Mouse (Mus musculus): ENCODE data around the gene Stoml1. TPM values are rescaled to one million over a fixed set of nuclear protein-coding genes. Genes with fewer than 3 reads are reported as not detected.

The Stoml1 gene
- polyA plus RNA-seq (2016; fragmentation: Nextera tagmentation; extraction: Ambion mirVana) = 64.1 and 65.2 TPM in 2 replicates

DNA sequence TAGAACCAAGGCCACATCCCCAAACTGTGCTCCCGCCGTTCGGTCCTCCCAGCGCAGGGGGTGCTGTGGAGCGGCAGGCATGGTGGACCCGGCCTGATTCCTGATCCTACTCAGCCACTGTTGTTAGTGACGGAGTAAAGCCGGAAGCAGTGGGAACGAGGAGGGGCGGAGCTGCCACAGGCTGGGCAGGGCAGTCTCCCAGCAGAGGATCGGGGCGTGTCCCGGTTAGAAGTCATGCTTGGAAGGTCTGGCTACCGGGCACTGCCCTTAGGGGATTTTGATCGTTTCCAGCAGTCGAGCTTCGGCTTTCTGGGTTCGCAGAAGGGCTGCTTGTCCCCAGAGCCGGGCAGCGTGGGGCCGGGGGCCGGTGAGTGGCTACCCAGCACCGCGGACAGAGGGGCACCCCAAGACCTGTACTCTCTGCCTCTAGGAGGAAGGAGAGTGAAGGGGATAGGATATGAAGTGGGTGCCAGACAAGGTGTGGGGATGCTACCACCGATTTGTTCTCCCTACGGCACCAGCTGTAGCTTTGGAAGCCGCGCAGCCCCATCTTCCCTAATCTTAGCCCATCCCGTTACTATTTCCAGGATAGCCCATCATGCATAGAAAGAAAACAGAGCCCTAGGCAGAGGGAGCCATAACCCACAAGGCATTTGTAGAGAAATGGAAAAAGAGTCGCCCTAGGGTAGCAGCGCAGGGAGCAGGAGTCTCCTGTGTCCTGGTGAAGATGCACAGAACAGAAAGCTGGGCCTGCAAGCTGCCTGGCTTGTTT lies at the start of gene Stoml1:
Gene Stoml1 (plus strand): TSS at position 132 of the 772 bp plus-strand sequence.
- H3K27me3 ChIP-seq = no peaks in the 10 kb centered on the region
- peak within 1 kb of the TSS; percentile 85 for H3K4me2 ChIP-seq (replicated peaks)
- peak within 1 kb of the TSS; percentile 69 for H3K4me3 ChIP-seq
- no peaks in the 10 kb centered on the region for H3K9me3 ChIP-seq
- peak; percentile 94 for ATAC-seq (ENCODE audit: low FRiP score, low read depth)
- H3K9ac ChIP-seq (replicated peaks) = peak within 1 kb of the TSS; percentile 69
- H3K4me1 ChIP-seq = peaks cover 32% of the 10 kb centered on the region
- under 1% methylated on average over 31 of the region's 31 CpGs for WGBS
- H3K27ac ChIP-seq (replicated peaks) = peak within 1 kb of the TSS; percentile 54
- peaks cover 26% of the 10 kb centered on the region for H3K36me3 ChIP-seq

DNA sequence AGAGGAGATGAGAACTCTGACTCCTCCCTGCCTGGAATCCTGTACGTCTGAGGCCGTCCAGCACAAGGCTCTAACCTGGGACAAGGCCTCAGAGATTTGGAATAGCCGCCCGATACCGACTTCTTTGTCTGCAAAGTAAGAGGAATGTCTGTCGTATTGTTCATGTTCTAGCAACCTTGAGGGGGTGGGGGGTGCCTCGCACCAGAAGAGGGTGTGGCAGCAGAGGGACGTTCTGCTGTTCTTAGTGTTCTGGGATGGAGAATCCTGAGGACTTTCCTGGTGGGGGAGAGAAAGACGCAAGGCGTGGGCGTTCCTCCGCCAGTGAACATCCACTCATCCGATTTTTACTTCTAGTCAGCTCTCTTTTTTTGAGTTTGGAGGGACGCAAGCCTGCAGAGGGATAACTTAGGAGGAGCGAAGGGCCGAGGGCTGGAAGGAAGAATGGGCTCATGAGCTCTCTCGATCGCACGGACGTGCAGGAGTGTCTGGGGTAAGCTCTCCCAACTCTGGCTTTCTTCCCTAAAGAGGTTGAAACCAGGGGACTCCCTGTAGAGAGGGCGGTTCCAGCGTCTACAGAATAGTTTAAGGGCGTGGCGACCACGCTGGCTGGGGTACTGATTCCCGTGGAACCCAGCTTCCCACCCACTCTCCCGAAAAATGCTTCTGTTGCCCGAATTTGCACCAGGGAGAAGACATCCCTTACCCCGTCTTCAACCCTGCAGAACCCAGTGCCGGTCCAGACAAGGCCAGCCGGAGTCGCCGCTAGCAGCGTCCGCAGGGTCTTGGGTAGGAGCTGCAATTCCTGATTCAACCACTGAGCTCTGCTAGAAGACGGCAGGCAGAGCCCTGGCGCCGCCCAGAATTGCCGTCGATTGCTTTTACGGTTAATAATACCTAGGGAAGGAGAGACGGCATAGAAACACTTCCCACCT lies 49.2 kb upstream of the Stoml1 start, which contains the start of the genes Islr and Islr2:
Gene Islr (minus strand): TSS at position 791 of the 932 bp plus-strand sequence.
Gene Islr2 (minus strand): TSS at position 804 of the 932 bp plus-strand sequence.
- Histone ChIP-seq H3K9ac (replicated peaks) (peak within 1 kb of the TSS; percentile 54), H3K9me3 (no peaks in the 10 kb centered on the region), H3K4me3 (peak within 1 kb of the TSS; percentile 42), H3K36me3 (no peaks in the 10 kb centered on the region), H3K4me1 (peaks cover 57% of the 10 kb centered on the region), H3K27me3 (peaks cover 77% of the 10 kb centered on the region), H3K4me2 (replicated peaks) (peak within 1 kb of the TSS; percentile 52), H3K27ac (replicated peaks) (peak within 1 kb of the TSS; percentile 88)
- under 1% methylated on average over 42 of the region's 42 CpGs for WGBS
- peak; percentile 72 for ATAC-seq (ENCODE audit: low FRiP score, low read depth)

DNA sequence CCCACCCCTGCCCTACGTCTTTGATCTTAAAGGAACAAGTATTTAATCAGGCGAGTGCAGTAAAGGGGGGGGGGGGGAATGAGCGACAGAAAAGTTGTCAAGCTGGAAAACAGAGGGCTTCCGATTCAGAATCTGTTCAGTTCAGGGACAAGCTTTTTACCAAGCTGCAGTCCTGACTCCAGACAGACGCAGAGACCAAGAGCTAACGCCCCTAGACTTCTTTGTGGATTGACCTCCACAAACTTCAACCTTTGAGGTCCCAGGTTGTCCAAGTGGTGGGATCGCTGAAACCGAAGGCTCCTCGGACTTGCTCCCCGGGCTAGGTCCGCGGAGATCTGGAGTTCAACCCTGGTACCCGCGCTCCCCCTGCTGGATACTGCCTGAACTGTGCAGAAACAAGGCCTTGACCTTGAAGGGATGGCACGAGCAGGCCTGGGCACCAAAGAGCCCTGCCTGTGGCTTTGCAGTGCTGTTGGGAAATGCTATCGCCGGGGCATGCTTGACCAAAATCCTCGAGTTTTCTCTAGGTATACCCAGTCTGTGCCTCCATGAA lies 48.4 kb upstream of the Stoml1 start:
- peak; percentile 72; the same call in 1 of the 2 replicates for ATAC-seq (ENCODE audit: low FRiP score, low read depth)
- Histone ChIP-seq H3K36me3 (no peaks in the 10 kb centered on the region), H3K4me2 (replicated peaks) (peak overlapping the region; percentile 52), H3K27me3 (peaks cover 70% of the 10 kb centered on the region), H3K9ac (replicated peaks) (peak overlapping the region; percentile 34; the same call in 1 of the 2 replicates), H3K4me1 (peaks cover 50% of the 10 kb centered on the region), H3K9me3 (no peaks in the 10 kb centered on the region), H3K27ac (replicated peaks) (peak overlapping the region; percentile 88), H3K4me3 (peak overlapping the region; percentile 42)
- WGBS = 4% methylated on average over 18 of the region's 18 CpGs

DNA sequence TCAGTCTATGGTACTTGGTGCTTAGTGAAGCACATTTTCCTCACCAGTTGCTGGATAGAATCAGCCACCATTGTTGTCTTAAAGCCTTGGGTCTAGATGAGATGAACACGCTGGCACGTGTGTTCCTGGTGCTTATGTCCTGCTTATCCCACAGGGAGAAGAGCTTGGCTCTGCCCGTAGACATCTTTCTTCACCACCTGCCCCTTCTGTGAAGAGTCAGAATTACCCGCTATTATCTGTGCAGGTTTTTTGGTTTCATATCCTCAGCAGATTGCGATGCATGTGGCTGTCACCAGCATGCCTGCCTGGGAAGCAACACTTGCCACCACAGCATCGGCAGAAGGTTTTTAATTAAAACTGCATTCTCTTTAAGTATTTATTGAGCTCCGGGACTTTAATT lies 47.0 kb upstream of the Stoml1 start:
- H3K4me1 ChIP-seq = peaks cover 43% of the 10 kb centered on the region
- no peaks in the 10 kb centered on the region for H3K9me3 ChIP-seq
- no peak overlapping the region for H3K9ac ChIP-seq (replicated peaks)
- no peak for ATAC-seq (ENCODE audit: low FRiP score, low read depth)
- H3K27ac ChIP-seq (replicated peaks) = no peak overlapping the region
- H3K4me3 ChIP-seq = no peak overlapping the region
- no peaks in the 10 kb centered on the region for H3K36me3 ChIP-seq
- peaks cover 58% of the 10 kb centered on the region for H3K27me3 ChIP-seq
- 77% methylated on average over 7 of the region's 7 CpGs for WGBS
- H3K4me2 ChIP-seq (replicated peaks) = peak overlapping the region; percentile 52

DNA sequence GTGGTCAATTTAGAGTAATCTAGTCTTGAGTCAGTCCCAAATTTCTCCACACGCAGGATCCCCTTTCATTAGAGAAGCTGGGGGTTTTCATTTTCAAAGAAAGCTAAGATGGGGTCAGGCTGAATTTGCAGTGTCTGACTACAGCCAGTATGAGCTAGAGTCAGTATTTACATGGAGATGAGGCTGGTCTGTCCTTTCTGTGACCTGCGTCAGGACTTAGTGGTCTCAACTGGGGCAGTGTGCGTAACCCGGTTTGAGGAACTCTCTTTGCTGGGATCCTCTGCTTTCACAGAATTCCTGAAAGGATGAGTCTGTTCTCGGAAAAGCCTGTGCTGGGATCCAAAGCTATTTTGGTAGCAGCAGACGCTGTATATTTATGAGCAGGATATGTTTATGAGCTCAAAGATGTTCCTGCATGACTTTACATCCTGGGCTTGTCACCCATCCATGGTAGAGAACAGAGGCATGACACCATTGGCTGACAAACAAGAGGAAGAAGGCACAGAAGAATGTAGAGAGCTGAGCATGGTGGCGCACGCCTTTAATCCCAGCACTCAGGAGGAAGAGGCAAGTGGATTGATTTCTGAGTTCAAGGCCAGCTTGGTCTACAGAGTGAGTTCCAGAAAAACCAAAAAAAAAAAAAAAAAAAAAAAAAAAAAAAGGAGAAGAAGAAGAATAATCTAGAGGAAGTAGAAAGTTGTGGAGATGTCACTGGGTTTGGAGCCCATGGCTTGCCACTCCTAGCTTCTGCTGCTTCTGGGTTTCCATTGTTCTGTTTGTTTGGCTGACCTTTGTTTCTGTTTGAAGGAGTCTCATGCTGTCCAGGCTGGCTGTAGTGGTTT lies 43.3 kb upstream of the Stoml1 start:
- ATAC-seq (ENCODE audit: low FRiP score, low read depth) = no peak
- peaks cover 16% of the 10 kb centered on the region for H3K4me1 ChIP-seq
- H3K9me3 ChIP-seq = no peaks in the 10 kb centered on the region
- no peaks in the 10 kb centered on the region for H3K36me3 ChIP-seq
- peaks cover 30% of the 10 kb centered on the region for H3K27me3 ChIP-seq
- no peak overlapping the region for H3K9ac ChIP-seq (replicated peaks)
- H3K4me2 ChIP-seq (replicated peaks) = no peak overlapping the region
- H3K27ac ChIP-seq (replicated peaks) = no peak overlapping the region
- H3K4me3 ChIP-seq = no peak overlapping the region
- 76% methylated on average over 8 of the region's 8 CpGs for WGBS

DNA sequence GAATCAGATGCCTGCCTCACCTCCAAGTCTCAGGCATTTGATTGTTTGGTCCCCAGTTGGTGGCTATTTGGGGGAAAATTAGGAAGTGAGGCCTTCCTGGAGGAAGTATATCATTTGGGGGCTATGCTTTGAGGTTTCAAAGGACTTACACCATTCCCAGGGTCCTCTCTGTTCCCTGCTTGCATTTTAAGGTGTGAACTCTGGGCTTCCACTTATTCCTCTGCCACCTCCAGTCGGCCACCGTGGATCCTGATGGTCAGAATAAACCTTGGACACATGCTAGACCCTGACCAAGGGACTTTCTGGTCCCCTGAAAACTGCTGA lies 42.7 kb upstream of the Stoml1 start:
- H3K27me3 ChIP-seq = peaks cover 24% of the 10 kb centered on the region
- H3K4me3 ChIP-seq = no peak overlapping the region
- H3K4me1 ChIP-seq = peaks cover 14% of the 10 kb centered on the region
- H3K9me3 ChIP-seq = no peaks in the 10 kb centered on the region
- no peak overlapping the region for H3K27ac ChIP-seq (replicated peaks)
- no peak for ATAC-seq (ENCODE audit: low FRiP score, low read depth)
- H3K4me2 ChIP-seq (replicated peaks) = no peak overlapping the region
- 93% methylated on average over 2 of the region's 2 CpGs for WGBS
- H3K36me3 ChIP-seq = no peaks in the 10 kb centered on the region
- no peak overlapping the region for H3K9ac ChIP-seq (replicated peaks)

DNA sequence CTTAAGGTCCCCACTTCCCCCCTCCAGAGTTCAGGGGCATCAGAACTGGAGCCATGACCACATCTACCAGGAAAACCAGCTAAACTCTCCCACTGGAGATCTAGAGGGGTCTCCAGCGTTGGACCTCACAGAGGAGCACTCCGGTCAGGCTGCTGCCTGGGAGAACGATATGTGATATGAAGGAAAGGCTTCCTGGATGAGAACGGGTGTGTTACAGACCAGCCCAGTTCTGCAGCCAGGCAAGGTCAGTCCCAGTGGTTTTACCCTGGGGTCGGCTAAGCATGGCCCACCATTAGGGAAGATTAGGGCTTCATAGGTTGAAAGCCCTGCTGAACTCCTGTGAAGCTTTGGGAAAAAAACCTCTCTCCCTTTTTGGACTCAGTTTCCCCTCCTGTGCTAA lies 39.6 kb upstream of the Stoml1 start:
- no peaks in the 10 kb centered on the region for H3K9me3 ChIP-seq
- 82% methylated on average over 5 of the region's 5 CpGs for WGBS

DNA sequence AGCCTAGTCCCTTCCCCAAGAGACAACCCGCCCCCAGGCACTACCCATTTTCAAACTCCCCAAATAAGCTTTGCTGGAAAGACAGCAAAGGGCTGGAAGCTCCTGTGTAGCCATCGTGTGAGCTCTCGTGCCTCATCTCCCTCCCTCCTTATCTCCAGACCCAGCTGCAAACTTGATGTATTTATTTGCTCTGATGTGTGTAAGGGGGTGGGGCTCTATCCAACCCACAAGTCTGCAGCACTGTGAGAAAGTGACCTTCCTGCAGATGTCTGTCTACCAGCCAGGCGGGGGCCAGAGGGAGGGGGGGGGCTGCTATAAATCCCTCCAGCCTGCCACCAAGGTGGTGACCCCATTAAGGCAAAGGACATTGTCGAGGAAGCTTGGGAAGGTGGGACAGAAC lies 39.1 kb upstream of the Stoml1 start:
- Histone ChIP-seq H3K9ac (replicated peaks) (no peak overlapping the region; the same call in 1 of the 2 replicates), H3K36me3 (no peaks in the 10 kb centered on the region), H3K27me3 (peaks cover 10% of the 10 kb centered on the region; the same call in 1 of the 2 replicates), H3K9me3 (no peaks in the 10 kb centered on the region), H3K4me3 (no peak overlapping the region), H3K4me2 (replicated peaks) (no peak overlapping the region), H3K27ac (replicated peaks) (no peak overlapping the region), H3K4me1 (peaks cover 14% of the 10 kb centered on the region)
- no peak for ATAC-seq (ENCODE audit: low FRiP score, low read depth)
- 29% methylated on average over 5 of the region's 5 CpGs for WGBS

More for the DNA sequence above, 39.6 kb upstream of the Stoml1 start:
- Histone ChIP-seq H3K27ac (replicated peaks) (no peak overlapping the region), H3K4me2 (replicated peaks) (no peak overlapping the region), H3K9ac (replicated peaks) (no peak overlapping the region), H3K4me3 (no peak overlapping the region), H3K27me3 (peaks cover 10% of the 10 kb centered on the region), H3K4me1 (peaks cover 14% of the 10 kb centered on the region), H3K36me3 (no peaks in the 10 kb centered on the region)
- no peak for ATAC-seq (ENCODE audit: low FRiP score, low read depth)

DNA sequence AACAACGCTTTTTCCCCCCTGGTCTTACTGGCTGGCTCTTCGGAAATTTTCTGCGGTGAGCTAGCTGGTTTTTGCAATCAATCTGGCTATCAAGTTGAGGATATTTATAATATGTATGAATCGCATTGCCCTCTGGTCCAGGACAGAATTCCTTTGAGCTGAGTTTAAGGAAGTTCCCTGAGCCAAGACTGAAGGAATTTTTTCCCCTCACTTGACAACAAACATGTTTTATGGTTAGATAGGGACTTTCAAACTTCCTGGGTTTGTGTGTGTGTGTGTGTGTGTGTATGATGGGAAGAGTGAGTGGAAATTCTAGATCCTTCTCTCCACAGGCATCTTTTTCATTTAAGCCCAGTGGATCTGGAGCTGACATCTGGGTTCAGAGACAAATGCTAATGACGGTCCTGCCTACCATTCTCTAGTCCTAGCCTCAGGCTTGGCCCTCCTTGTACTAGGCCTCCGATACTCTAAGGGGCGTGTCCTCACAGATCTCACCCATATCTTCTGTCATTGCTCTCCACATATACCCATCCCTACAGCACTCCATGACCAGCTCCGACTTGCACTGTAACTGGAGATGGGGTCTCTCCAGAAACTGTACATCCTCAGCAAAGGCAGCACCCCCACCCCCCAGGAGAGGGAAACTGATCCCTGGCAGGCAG lies 38.3 kb upstream of the Stoml1 start:
- H3K36me3 ChIP-seq = 0 out of 2 replicates have a peak, but pooled peaks cover 3% of the 10 kb centered on the region
- no peak overlapping the region for H3K9ac ChIP-seq (replicated peaks)
- ATAC-seq (ENCODE audit: low FRiP score, low read depth) = no peak
- H3K4me2 ChIP-seq (replicated peaks) = no peak overlapping the region
- H3K27ac ChIP-seq (replicated peaks) = no peak overlapping the region
- H3K27me3 ChIP-seq = peaks cover 10% of the 10 kb centered on the region; the same call in 1 of the 2 replicates
- 62% methylated on average over 8 of the region's 8 CpGs for WGBS
- H3K4me1 ChIP-seq = peaks cover 14% of the 10 kb centered on the region
- H3K9me3 ChIP-seq = no peaks in the 10 kb centered on the region
- H3K4me3 ChIP-seq = no peak overlapping the region

DNA sequence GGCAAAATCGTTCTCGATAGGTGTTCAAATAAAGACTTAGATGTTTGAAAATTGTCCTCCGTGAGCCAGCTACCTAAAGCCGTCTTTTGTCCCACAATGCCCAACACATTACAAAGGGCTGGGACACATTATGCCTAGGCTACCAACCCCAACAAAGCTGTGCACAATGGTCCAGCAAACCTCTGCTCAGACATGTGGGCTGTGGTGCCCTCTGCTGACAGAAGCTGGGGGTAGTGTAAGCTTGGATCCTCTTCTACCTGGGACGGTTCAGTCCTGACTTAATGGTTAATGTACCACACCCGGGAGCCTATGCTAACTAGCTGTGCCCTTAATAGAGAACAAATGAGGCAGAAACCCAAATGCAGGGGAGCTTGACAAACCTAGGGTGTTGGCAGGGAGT lies 36.6 kb upstream of the Stoml1 start:
- no peak overlapping the region for H3K9ac ChIP-seq (replicated peaks)
- peaks cover 14% of the 10 kb centered on the region for H3K4me1 ChIP-seq
- no peak overlapping the region for H3K4me3 ChIP-seq
- H3K36me3 ChIP-seq = 0 out of 2 replicates have a peak, but pooled peaks cover 5% of the 10 kb centered on the region
- 47% methylated on average over 6 of the region's 6 CpGs for WGBS
- H3K9me3 ChIP-seq = no peaks in the 10 kb centered on the region
- ATAC-seq (ENCODE audit: low FRiP score, low read depth) = peak; percentile 30; the same call in 1 of the 2 replicates
- no peak overlapping the region for H3K4me2 ChIP-seq (replicated peaks)
- peaks cover 8% of the 10 kb centered on the region; the same call in 1 of the 2 replicates for H3K27me3 ChIP-seq
- H3K27ac ChIP-seq (replicated peaks) = no peak overlapping the region
